Mouse (Mus musculus) lung, postnatal 0 days (tissue): ENCODE results near the gene Igfbp5. TPM values are rescaled to one million over a fixed set of nuclear protein-coding genes. Genes with fewer than 3 reads are reported as not detected.
A peak's percentile ranks its signal among the peaks of the same experiment; 100 is the strongest.

Experiments
- ATAC-seq: fragments of 200-750 bp; cut with Nextera tagmentation; 2 replicates; pipeline ENCODE4 v1.8.0; 2017; ENCODE audit warnings: moderate library complexity
- DNase-seq: peaks from one replicate; pipeline ENCODE4 v3.0.0-alpha.2; 2016; ENCODE audit warnings: low spot score
- H3K27ac ChIP-seq: fragments of 300-500 bp; sonication (generic); 2 replicates; pipeline ENCODE4 v1.5.1; 2014; ENCODE audit warnings: antibody characterized with exemption, mild to moderate bottlenecking, low read length, mixed read lengths
- H3K27me3 ChIP-seq: fragments of 300-500 bp; sonication (generic); replicated peaks from 2 replicates; pipeline ENCODE4 v1.6.1; 2014; ENCODE audit warnings: low read length, mixed read lengths; ENCODE audit not compliant: insufficient read depth
- H3K36me3 ChIP-seq: fragments of 300-500 bp; sonication (generic); 2 replicates; pipeline ENCODE4 v1.6.1; 2014; ENCODE audit warnings: low read length, mixed read lengths; ENCODE audit not compliant: insufficient read depth
- H3K4me1 ChIP-seq: fragments of 300-500 bp; sonication (generic); 2 replicates; pipeline ENCODE4 v1.6.1; 2014; ENCODE audit warnings: antibody characterized with exemption, low read depth, low read length, mixed read lengths; ENCODE audit not compliant: insufficient read depth
- H3K4me2 ChIP-seq: fragments of 300-500 bp; sonication (generic); replicated peaks from 2 replicates; pipeline ENCODE4 v1.6.1; 2014; ENCODE audit warnings: low read depth, mild to moderate bottlenecking, low read length, moderate library complexity, mixed read lengths
- H3K4me3 ChIP-seq: fragments of 300-500 bp; sonication (generic); 2 replicates; pipeline ENCODE4 v1.5.1; 2014; ENCODE audit warnings: low read depth, low read length
- H3K9ac ChIP-seq: fragments of 300-500 bp; sonication (generic); replicated peaks from 2 replicates; pipeline ENCODE4 v1.6.1; 2014; ENCODE audit warnings: low read depth, mild to moderate bottlenecking
- H3K9me3 ChIP-seq: fragments of 300-500 bp; sonication (generic); 2 replicates; pipeline ENCODE4 v1.6.1; 2016; ENCODE audit warnings: low read length, mixed read lengths
- CTCF ChIP-seq: IDR thresholded peaks from 2 replicates; pipeline ENCODE4 v1.5.1; 2016; ENCODE audit warnings: antibody characterized with exemption, mild to moderate bottlenecking
- EP300 ChIP-seq: IDR thresholded peaks from 2 replicates; pipeline ENCODE4 v1.6.1; 2016; ENCODE audit warnings: antibody characterized with exemption, mild to moderate bottlenecking, control low read depth
- WGBS: fragments of 180-500 bp; shearing (Covaris S2); extraction: QIAGEN DNeasy Blood & Tissue Kit; methylation state at CpG from one replicate; pipeline ENCODE4 v1.1.7; 2014; 5-methylcytosine and 5-hydroxymethylcytosine counted together
- polyA plus RNA-seq: library from polyadenylated mRNA; unstranded; fragments of >200 nt; fragmentation: Nextera tagmentation; extraction: Ambion mirVana; gene quantifications from 2 replicates; pipeline ENCODE4 v1.2.1, GENCODE M21; 2015

The Igfbp5 gene
- polyA plus RNA-seq, 1 experiment from 2014 or later, result 32.6 TPM

- 8% methylated on average over 22 of the region's 22 CpGs for WGBS
- Histone ChIP-seq H3K4me3 (peak overlapping the region; percentile 33), H3K4me2 (peak overlapping the region; percentile 77), H3K9ac (no peak overlapping the region), H3K36me3 (no peaks in the 10 kb centered on the region), H3K27ac (no peak overlapping the region), H3K9me3 (no peaks in the 10 kb centered on the region), H3K27me3 (peaks cover 16% of the 10 kb centered on the region; the same call in 1 of the 2 replicates), H3K4me1 (peaks cover 6% of the 10 kb centered on the region)
- ATAC-seq, result peak; percentile 49
- TF ChIP-seq EP300 (no peak), CTCF (no peak)
- DNase-seq, result peak; percentile 80
Measured at GRCm38 (mm10) chr1:72869681-72870614, 4.7 kb downstream of the Igfbp5 start.

- Histone ChIP-seq H3K4me3 (no peak overlapping the region), H3K4me1 (peaks cover 4% of the 10 kb centered on the region; the same call in 1 of the 2 replicates), H3K9ac (no peak overlapping the region), H3K27me3 (peaks cover 13% of the 10 kb centered on the region; the same call in 1 of the 2 replicates), H3K4me2 (no peak overlapping the region), H3K9me3 (no peaks in the 10 kb centered on the region), H3K27ac (no peak overlapping the region), H3K36me3 (no peaks in the 10 kb centered on the region)
- ATAC-seq, result no peak
- no peak for TF ChIP-seq EP300
- no peak for TF ChIP-seq CTCF
- DNase-seq, result no peak
Measured at GRCm38 (mm10) chr1:72869275-72869674, 5.4 kb downstream of the Igfbp5 start.

GRCm38 (mm10) chr1:72868429-72869215, 6.1 kb downstream of the Igfbp5 start:
- Histone ChIP-seq H3K9me3 (no peaks in the 10 kb centered on the region), H3K27me3 (peaks cover 7% of the 10 kb centered on the region; the same call in 1 of the 2 replicates), H3K4me2 (no peak overlapping the region), H3K27ac (no peak overlapping the region), H3K36me3 (no peaks in the 10 kb centered on the region), H3K9ac (no peak overlapping the region), H3K4me1 (peaks cover 1% of the 10 kb centered on the region; the same call in 1 of the 2 replicates), H3K4me3 (no peak overlapping the region)
- TF ChIP-seq CTCF, result no peak
- no peak for TF ChIP-seq EP300
- ATAC-seq (no peak), DNase-seq (no peak)
- WGBS, result 68% methylated on average over 10 of the region's 10 CpGs

- Histone ChIP-seq H3K4me3 (no peak overlapping the region), H3K4me1 (no peaks in the 10 kb centered on the region), H3K9me3 (no peaks in the 10 kb centered on the region), H3K27me3 (no peaks in the 10 kb centered on the region; the same call in 1 of the 2 replicates), H3K36me3 (no peaks in the 10 kb centered on the region), H3K4me2 (no peak overlapping the region), H3K9ac (no peak overlapping the region), H3K27ac (no peak overlapping the region)
- TF ChIP-seq CTCF (no peak), EP300 (no peak)
- no peak for DNase-seq
- 56% methylated on average over 1 of the region's 1 CpGs for WGBS
- ATAC-seq, result no peak
Measured at GRCm38 (mm10) chr1:72867346-72867745, 7.3 kb downstream of the Igfbp5 start.

- ATAC-seq (no peak), DNase-seq (no peak)
- H3K4me1 ChIP-seq, result no peaks in the 10 kb centered on the region
- TF ChIP-seq CTCF (no peak), EP300 (no peak)
- H3K27ac ChIP-seq, result no peak overlapping the region
- WGBS, result 55% methylated on average over 5 of the region's 5 CpGs
- no peak overlapping the region for H3K4me3 ChIP-seq
- no peak overlapping the region for H3K4me2 ChIP-seq
- no peak overlapping the region for H3K9ac ChIP-seq
- H3K36me3 ChIP-seq, result no peaks in the 10 kb centered on the region
- no peaks in the 10 kb centered on the region for H3K27me3 ChIP-seq
- H3K9me3 ChIP-seq, result no peaks in the 10 kb centered on the region
Measured at GRCm38 (mm10) chr1:72866417-72866816, 8.3 kb downstream of the Igfbp5 start.

- Histone ChIP-seq H3K4me3 (no peak overlapping the region), H3K9me3 (no peaks in the 10 kb centered on the region), H3K4me2 (no peak overlapping the region), H3K36me3 (no peaks in the 10 kb centered on the region), H3K27ac (no peak overlapping the region), H3K9ac (no peak overlapping the region), H3K4me1 (no peaks in the 10 kb centered on the region), H3K27me3 (no peaks in the 10 kb centered on the region)
- TF ChIP-seq EP300, result no peak
- peak; percentile 98 for TF ChIP-seq CTCF
- 29% methylated on average over 6 of the region's 6 CpGs for WGBS
- DNase-seq (peak; percentile 80), ATAC-seq (no peak)
Measured at GRCm38 (mm10) chr1:72865900-72866299, 8.8 kb downstream of the Igfbp5 start.
